Mouse (Mus musculus) brain, embryonic 14.5 days (tissue): ENCODE measurements around the gene Cd27. TPM values are rescaled to one million over a fixed set of nuclear protein-coding genes. Genes with fewer than 3 reads are reported as not detected.
"Not testable (repeated sequence)": the region's sequence is repeated elsewhere in the genome, so short reads cannot be mapped to it uniquely, and the experiment has no call there.

ENCODE experiments used
- DNase-seq: peaks from one replicate; pipeline ENCODE4 v3.0.0-alpha.2; 2011; ENCODE audit warnings: low read depth
- CTCF ChIP-seq: fragments of 200-500 bp; IDR thresholded peaks from 2 replicates; pipeline ENCODE4 v1.5.1; 2012; ENCODE audit warnings: inconsistent platforms, mild to moderate bottlenecking, moderate library complexity, borderline replicate concordance; ENCODE audit not compliant: insufficient read depth, insufficient read length; ENCODE audit errors: extremely low read depth
- POLR2A ChIP-seq: fragments of 200-500 bp; IDR thresholded peaks from 2 replicates; pipeline ENCODE4 v1.6.1; 2012; ENCODE audit warnings: mild to moderate bottlenecking, inconsistent platforms, borderline replicate concordance; ENCODE audit not compliant: poor library complexity, insufficient read depth, insufficient read length, severe bottlenecking; ENCODE audit errors: extremely low read depth
- polyA plus RNA-seq: library from polyadenylated mRNA; depleted of rRNA; stranded (reverse); fragments of >200 nt; gene quantifications from 2 replicates; pipeline ENCODE4 v1.2.3, GENCODE M21; 2012; rRNA removed

The Cd27 gene
- 0.15 and 0.24 TPM in 2 replicates for polyA plus RNA-seq

DNA sequence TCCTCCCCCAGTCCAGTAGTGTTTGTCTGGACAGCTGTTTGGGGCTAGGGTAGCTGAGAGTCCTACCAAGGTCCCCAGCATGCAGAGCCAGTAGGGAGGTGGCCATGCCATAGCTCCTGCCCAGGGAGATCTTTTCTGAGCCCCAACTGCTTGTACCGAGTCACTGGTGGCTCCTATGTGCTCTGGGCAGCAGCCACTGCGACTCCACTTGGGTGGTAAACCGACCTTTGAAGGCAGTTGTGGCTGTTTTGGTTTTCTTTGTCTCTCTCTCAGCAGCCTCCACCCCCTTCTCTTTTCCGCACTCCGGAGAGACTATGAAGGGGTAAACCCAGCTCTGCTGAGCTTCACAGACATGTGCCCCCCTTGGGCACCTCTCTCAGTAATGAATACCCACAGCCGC is at the start of gene Cd27:
Cd27 (minus strand) TSS at position 229 of the 400 bp plus-strand sequence.
- no peak for DNase-seq
- no peak for TF ChIP-seq POLR2A
- no peak for TF ChIP-seq CTCF

GRCm38 (mm10) chr6:125285890-125286289 is 49.1 kb upstream of the Cd27 start, which contains the start of gene Tuba3a:
Gene Tuba3a, minus strand, starts transcription at chr6:125286042.
- TF ChIP-seq POLR2A = no peak
- TF ChIP-seq CTCF = no peak

DNA sequence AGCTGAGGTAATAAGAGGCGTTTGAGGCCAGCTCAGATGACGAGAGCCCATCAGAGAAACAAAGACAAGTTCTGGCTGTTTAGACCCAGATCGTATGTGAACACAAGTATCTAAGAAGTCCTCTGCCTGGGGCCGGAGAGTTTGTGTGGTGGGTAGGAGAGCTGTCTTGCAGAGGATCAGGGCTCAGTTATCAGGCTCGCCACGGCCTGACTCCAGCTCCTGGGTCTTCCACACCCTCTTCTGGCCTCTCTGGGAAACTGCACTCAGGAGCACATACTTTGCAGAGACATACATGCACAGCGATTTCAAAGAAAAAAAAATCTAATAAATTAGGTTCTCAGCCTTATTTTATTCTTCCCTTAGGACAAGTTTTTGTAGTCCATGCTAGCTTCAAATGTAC is 47.9 kb upstream of the Cd27 start:
- no peak for DNase-seq
- TF ChIP-seq POLR2A (no peak), CTCF (no peak)

More at GRCm38 (mm10) chr6:125285890-125286289, 49.1 kb upstream of the Cd27 start, which contains the start of gene Tuba3a:
- DNase-seq = no peak

- TF ChIP-seq POLR2A (no peak), CTCF (no peak)
- DNase-seq = peak; percentile 10
Measured at GRCm38 (mm10) chr6:125284250-125284649, 47.4 kb upstream of the Cd27 start.

GRCm38 (mm10) chr6:125282721-125283120 is 45.9 kb upstream of the Cd27 start:
- not testable (repeated sequence) for DNase-seq

GRCm38 (mm10) chr6:125279729-125280128 is 42.9 kb upstream of the Cd27 start:
- DNase-seq = no peak
- TF ChIP-seq POLR2A (no peak), CTCF (no peak)

DNA sequence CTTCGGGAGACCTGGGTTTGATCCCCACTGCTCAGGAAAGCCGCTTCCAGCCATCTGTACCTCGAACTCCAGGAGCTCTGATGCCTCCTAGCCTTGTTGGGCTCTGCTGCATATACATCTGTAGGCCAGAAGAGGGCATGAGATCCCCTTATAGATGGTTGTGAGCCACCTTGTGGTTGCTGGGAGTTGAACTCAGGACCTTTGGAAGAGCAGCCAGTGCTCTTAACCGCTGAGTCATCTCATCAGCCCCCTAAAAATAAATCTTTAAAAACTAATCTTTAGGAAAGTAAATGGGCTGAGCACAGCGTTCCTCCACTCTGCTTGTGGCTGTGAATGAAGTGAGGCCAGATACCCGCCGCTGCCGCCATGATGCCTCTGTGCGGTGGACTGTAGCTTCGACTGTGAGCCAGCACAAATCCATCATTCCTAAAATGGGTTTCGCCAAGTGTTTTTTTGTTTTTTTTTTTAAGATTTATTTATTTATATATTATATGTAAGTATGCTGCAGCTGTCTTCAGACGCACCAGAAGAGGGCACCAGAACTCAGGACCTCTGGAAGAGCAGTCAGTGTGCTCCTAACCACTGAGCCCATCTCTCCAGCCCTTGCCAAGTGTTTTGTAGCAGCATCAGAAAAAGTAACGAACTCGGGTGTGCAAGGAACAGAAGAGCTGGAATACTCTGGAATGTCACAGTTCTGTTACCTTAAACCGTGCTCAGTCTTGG is 38.2 kb upstream of the Cd27 start:
- TF ChIP-seq POLR2A (no peak), CTCF (peak; percentile 38; the same call in 1 of the 2 replicates)

GRCm38 (mm10) chr6:125272228-125272785 is 35.5 kb upstream of the Cd27 start:
- DNase-seq = no peak

More for the DNA sequence above, 38.2 kb upstream of the Cd27 start:
- peak; percentile 70 for DNase-seq

DNA sequence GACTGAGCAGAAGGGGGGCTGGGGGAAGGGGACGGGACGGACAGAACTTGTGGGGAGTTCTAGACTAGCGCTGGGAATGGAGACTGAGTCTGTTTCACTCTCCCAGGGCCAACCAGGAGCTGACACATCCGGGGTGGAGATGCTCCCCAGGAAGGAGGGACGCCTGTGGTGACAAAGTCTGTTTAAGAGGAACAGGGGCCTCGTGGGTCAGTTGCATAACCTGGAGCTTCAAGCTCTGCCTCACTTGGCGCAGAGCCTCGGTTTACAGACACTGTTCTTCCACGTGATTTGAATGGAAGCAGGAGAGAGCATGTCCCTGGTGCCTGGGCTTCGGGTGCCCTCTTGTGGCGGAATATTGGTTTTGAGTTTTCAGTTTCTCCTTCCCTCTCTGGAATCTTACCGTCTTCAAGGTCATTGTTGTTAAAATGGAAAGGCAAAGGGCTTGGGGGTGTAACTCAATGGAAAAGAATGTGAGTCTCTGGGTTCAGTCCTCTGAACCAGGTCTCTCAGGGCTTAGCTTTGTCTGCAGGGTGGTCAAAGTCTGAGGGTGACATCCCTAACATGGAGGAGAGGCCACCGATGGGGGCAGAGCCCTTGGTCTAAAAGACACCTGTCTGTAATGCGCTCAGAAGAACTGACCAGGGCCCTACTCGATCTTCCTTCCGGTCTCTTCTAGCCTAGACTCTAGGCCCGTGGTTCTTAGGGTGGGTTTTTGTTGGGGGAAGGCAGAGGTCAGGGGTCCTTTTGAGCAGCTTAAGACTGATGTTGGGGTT is 34.8 kb upstream of the Cd27 start:
- peak; percentile 96 for DNase-seq
- TF ChIP-seq POLR2A = no peak
- TF ChIP-seq CTCF = peak; percentile 96

More at GRCm38 (mm10) chr6:125272228-125272785, 35.5 kb upstream of the Cd27 start:
- TF ChIP-seq POLR2A (no peak), CTCF (no peak)

GRCm38 (mm10) chr6:125268799-125269198 is 32.0 kb upstream of the Cd27 start:
- no peak for DNase-seq
- TF ChIP-seq POLR2A (no peak), CTCF (no peak)

- TF ChIP-seq POLR2A = no peak
- no peak for TF ChIP-seq CTCF
- no peak for DNase-seq
Measured at GRCm38 (mm10) chr6:125267469-125267868, 30.7 kb upstream of the Cd27 start.

- DNase-seq = not testable (repeated sequence)
Measured at GRCm38 (mm10) chr6:125266600-125266999, 29.8 kb upstream of the Cd27 start.
